Mouse (Mus musculus) spleen, adult 10 weeks (tissue): Measurements from ENCODE around the gene Lsm2. TPM values are rescaled to one million over a fixed set of nuclear protein-coding genes. Genes with fewer than 3 reads are reported as not detected.

Experiments used
- polyA plus RNA-seq: library from polyadenylated mRNA; stranded (reverse); fragments of 350-450 nt; fragmentation: Illumina TruSeq; extraction: RNeasy Lipid Tissue Mini Kit (QIAGEN cat#74804); gene quantifications from one replicate; pipeline ENCODE4 v1.2.3, GENCODE M21; 2015; ENCODE audit warnings: low replicate concordance; ENCODE audit not compliant: insufficient read depth

The Lsm2 gene
- 45.5 TPM for polyA plus RNA-seq

DNA sequence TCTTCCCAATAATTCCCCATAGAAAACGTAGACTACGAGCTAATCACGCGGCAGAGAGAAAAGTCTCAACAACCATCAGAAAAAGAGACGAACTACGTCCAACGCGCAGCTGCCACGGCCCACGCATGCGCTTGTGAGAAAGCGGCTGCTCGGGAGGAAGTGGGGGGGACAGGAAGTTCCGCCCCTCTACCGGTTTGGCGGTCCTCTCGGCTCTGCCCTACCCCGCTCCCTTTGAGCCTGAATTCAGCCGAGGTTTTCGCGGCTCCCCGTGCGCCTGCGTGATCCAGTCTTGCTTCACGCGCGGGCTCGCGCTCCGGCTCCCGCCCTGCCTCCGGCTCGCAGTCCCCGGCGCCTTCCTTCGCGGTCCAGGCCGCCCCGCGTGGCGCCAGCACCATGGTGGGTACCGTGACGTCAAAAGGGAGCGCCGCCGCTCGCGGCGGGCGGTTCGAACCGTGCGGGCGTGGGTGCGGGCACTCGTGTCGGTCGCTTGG lies at the start of gene Lsm2:
TSS of gene Lsm2 (plus strand) at position 173 of the 491 bp plus-strand sequence.

DNA sequence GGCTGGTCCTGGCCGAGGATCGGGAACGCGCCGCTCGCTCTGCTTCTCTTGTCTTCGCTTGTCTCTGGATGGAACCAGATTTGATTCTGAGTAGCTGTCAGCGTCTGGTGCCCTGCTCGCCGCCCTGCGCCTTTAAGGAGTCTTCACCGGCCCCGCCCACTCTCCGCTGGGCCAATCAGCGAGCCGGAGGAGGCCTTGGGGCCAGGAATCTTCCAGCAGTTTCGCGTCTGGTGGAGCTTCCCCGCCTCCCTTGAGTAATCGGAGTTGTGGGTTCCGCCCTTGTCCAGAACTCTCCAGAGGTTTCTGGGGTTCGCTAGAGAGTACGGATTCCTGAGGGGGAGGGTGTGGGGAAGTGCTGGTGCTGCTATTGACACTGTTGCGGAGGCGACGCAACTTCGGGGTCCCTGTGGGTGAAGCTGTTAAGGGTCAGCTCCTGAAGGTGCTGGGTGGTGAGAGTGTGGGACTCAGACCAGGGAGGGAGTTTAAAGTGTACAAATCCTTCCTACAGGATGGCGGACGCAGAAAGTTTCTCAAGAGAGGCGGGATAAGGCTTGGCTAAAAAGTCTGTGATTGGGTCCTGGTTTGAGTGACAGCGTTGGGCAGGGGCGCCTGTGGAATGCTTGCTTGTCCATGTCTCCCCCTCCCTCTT lies 22.4 kb upstream of the Lsm2 start, which contains the start of gene Hspa1b:
TSS of gene Hspa1b (minus strand) at position 109 of the 649 bp plus-strand sequence.

DNA sequence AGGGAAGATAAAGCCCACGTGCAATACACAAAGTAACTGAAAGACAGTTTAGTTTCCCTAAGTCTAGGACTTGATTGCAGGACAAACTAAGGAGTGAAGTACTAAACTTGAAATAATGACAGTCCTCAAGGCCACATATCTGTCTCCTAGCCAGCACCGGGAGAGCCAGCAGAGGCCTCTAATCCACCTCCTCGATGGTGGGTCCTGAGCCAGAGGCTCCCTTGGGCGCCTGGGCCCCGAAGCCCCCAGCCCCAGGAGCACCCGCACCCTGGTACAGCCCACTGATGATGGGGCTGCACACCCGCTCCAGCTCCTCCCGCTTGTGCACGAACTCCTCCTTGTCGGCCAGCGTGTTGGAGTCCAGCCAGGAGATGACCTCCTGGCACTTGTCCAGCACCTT lies 11.8 kb upstream of the Lsm2 start, which contains the start of gene Gm20481:
TSS of gene Gm20481 (plus strand) at position 91 of the 400 bp plus-strand sequence.

DNA sequence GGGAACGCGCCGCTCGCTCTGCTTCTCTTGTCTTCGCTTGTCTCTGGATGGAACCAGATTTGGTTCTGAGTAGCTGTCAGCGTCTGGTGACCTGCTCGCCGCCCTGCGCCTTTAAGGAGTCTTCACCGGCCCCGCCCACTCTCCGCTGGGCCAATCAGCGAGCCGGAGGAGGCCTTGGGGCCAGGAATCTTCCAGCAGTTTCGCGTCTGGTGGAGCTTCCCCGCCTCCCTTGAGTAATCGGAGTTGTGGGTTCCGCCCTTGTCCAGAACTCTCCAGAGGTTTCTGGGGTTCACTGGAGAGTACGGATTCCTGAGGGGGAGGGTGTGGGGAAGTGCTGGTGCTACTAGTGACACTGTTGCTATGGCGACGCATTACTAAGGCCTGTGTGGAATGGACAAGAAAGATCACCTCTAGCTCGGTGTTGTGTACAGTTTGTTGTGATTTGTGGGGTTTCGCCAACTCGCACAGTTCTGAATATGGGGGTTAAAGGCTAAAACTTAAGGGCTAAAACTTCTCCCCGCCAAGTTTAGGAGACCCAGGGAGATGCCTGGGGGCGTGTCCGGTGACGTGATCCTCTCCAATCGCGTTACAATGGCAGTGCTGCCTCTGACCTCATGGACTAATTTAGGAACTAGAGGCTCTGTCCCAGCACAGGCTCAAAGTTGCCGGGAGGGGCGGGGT lies 9.5 kb upstream of the Lsm2 start, which contains the start of the genes Hspa1a and Hspa1l:
TSS of gene Hspa1a (minus strand) at position 88 of the 681 bp plus-strand sequence.
TSS of gene Hspa1l (plus strand) at position 635 of the 681 bp plus-strand sequence.

DNA sequence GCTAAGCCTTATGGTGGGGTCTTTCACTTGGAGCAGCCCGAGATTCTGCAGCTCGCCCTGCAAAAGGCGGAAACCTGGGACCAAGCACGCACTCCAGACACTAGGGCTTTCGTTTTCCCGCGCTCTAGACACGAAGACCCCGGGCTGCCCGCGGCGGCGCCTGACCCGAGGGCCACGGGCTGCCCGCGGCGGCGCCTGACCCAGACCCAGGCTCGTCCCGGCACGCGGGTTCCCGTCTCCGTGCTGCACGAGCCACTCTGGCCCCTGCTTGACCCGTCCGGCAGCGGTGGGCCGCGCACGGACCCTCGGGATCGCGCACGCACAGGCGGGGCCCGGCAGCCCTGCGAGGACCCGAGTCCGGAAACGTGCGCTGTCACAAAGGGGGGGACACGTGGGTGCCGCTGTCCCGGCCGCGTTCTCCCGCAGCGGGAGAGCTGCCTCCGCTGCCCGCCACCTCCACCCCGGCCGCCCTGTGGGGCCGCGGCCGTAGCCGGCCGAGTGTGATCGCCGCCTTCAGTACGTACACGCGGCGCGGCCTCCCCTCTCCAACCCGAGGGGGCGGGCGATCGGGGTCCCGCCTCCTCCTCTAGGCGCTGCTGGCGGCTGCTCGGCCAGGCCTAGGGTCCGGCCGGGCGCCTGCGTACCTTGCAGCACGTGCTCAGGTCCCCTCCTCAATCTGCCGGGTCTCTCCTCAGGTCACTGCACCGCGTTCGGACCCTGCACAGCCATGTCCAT lies 19.2 kb downstream of the Lsm2 start, which contains the start of gene Vars:
TSS of gene Vars (plus strand) at position 271 of the 735 bp plus-strand sequence.

DNA sequence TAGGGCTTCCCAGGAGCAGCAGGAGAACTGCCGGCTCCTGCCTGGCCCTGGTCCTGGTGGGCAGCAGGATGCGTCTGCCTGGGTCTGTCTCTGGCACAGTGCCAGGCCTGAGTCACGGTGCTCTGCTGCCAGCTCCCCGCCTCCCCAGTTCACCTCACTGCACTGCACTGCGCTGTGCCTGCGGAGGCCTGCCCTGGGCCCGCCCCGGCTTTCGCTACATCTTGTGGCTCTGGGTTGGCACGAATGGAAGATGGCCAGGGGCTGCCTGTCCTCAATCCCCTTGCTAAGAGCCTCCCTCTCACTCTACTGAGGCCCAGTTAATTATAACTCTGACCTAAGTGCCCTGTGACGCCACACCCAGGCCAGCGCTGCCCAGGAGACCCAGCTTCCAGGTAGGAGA lies 34.7 kb downstream of the Lsm2 start, which contains the start of gene Vwa7:
TSS of gene Vwa7 (plus strand) at position 204 of the 400 bp plus-strand sequence.

DNA sequence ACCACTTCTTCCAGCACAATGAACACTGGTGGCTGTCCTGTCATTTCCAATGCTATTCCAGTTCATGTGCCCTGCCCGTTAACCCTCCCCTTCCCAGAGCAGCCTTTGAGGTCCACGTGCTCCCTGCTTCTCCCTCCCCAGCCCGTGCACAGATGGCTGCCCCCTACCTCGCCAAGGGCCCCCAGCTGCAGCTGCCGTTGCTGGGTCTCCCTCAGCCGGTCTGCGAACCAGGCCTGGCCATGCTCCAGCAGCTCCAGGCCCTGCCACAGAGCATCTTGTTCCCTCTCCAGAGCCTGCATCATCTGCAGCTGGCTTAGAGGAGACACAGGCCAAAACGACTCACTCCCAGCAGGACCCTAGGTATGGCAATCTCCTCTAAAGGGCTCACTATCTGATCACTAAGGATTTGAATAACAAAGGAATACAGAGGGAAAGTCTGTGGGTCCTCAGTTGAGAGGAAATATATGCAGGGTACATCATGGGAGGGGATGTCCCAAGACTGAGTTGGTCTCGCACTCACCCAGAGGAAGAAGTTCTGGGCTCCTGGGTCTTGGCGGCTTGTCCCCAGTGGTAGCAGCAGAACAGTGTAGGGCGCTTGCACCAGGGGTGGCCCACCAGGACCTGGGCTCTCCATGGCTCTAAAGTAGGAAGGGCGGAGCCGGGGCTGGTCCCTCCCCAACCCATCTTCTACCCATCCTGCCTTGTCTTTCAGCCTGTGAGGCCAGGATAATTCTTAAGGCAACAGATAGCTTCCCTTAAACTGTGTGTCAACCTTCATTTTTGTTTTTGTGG lies 45.8 kb downstream of the Lsm2 start, which contains the start of gene Sapcd1:
TSS of gene Sapcd1 (minus strand) at position 740 of the 792 bp plus-strand sequence.

Other genes with a start within 250 kb of the Lsm2 start
- gene C4b, start 238.0 kb upstream of the Lsm2 start, polyA plus RNA-seq: 87.9 TPM
- 1.4 TPM for gene Cyp21a1, start 177.3 kb upstream of the Lsm2 start, polyA plus RNA-seq
- 32.1 TPM for gene Stk19, start 144.9 kb upstream of the Lsm2 start, polyA plus RNA-seq
- gene Dxo, start 144.8 kb upstream of the Lsm2 start, polyA plus RNA-seq: 22.4 TPM
- 31.3 TPM for gene Skiv2l, start 131.7 kb upstream of the Lsm2 start, polyA plus RNA-seq
- 16.3 TPM for gene Nelfe, start 131.5 kb upstream of the Lsm2 start, polyA plus RNA-seq
- 101 TPM for gene Cfb, start 119.3 kb upstream of the Lsm2 start, polyA plus RNA-seq
- 3.5 TPM for gene Zbtb12, start 102.4 kb upstream of the Lsm2 start, polyA plus RNA-seq
- gene Gm20547, start 99.8 kb upstream of the Lsm2 start, polyA plus RNA-seq: not detected
- gene C2, start 83.6 kb upstream of the Lsm2 start, polyA plus RNA-seq: 38.7 TPM
- 55.6 TPM for gene Ehmt2, start 83.4 kb upstream of the Lsm2 start, polyA plus RNA-seq
- not detected for gene Slc44a4, start 67.4 kb upstream of the Lsm2 start, polyA plus RNA-seq
- gene Neu1, start 50.6 kb upstream of the Lsm2 start, polyA plus RNA-seq: 21.7 TPM
- gene Hspa1b, start 22.6 kb upstream of the Lsm2 start, polyA plus RNA-seq: 1.2 TPM
- gene Gm20481, start 11.9 kb upstream of the Lsm2 start, polyA plus RNA-seq: not detected
- gene Hspa1a, start 9.7 kb upstream of the Lsm2 start, polyA plus RNA-seq: 0.52 TPM
- not detected for gene Hspa1l, start 9.2 kb upstream of the Lsm2 start, polyA plus RNA-seq
- 100 TPM for gene Vars, start 19.1 kb downstream of the Lsm2 start, polyA plus RNA-seq
- gene Vwa7, start 34.7 kb downstream of the Lsm2 start, polyA plus RNA-seq: 0.54 TPM
- gene Sapcd1, start 46.2 kb downstream of the Lsm2 start, polyA plus RNA-seq: 2.6 TPM
- 6.1 TPM for gene Msh5, start 64.9 kb downstream of the Lsm2 start, polyA plus RNA-seq
- gene Clic1, start 68.1 kb downstream of the Lsm2 start, polyA plus RNA-seq: 228 TPM
- gene Ddah2, start 77.2 kb downstream of the Lsm2 start, polyA plus RNA-seq: 3.2 TPM
- 0.26 TPM for gene Ly6g6c, start 83.5 kb downstream of the Lsm2 start, polyA plus RNA-seq
- 2.5 TPM for gene Mpig6b, start 84.3 kb downstream of the Lsm2 start, polyA plus RNA-seq
- not detected for gene Ly6g6e, start 95.0 kb downstream of the Lsm2 start, polyA plus RNA-seq
- not detected for gene Ly6g6d, start 96.2 kb downstream of the Lsm2 start, polyA plus RNA-seq
- gene Ly6g6f, start 103.7 kb downstream of the Lsm2 start, polyA plus RNA-seq: 0.93 TPM
- gene Abhd16a, start 107.4 kb downstream of the Lsm2 start, polyA plus RNA-seq: 19.7 TPM
- gene Ly6g5c, start 126.4 kb downstream of the Lsm2 start, polyA plus RNA-seq: not detected
- gene Ly6g5b, start 133.6 kb downstream of the Lsm2 start, polyA plus RNA-seq: 1.6 TPM
- gene Gpank1, start 139.6 kb downstream of the Lsm2 start, polyA plus RNA-seq: 24.2 TPM
- 133 TPM for gene Csnk2b, start 140.2 kb downstream of the Lsm2 start, polyA plus RNA-seq
- gene D17H6S53E, start 144.5 kb downstream of the Lsm2 start, polyA plus RNA-seq: 15.5 TPM
- 0.33 TPM for gene Apom, start 150.2 kb downstream of the Lsm2 start, polyA plus RNA-seq
- 69.9 TPM for gene Bag6, start 153.3 kb downstream of the Lsm2 start, polyA plus RNA-seq
- gene Prrc2a, start 183.0 kb downstream of the Lsm2 start, polyA plus RNA-seq: 58.2 TPM
- gene Aif1, start 194.2 kb downstream of the Lsm2 start, polyA plus RNA-seq: 157 TPM
- 139 TPM for gene Lst1, start 206.6 kb downstream of the Lsm2 start, polyA plus RNA-seq
- 99.6 TPM for gene Ltb, start 212.6 kb downstream of the Lsm2 start, polyA plus RNA-seq
- gene Tnf, start 220.1 kb downstream of the Lsm2 start, polyA plus RNA-seq: 15.3 TPM
- gene Lta, start 223.5 kb downstream of the Lsm2 start, polyA plus RNA-seq: 24.3 TPM
- 0.72 TPM for gene Gm16181, start 239.0 kb downstream of the Lsm2 start, polyA plus RNA-seq